Mouse (Mus musculus) megakaryocyte, embryonic 14.5 days (primary cell): Measurements from ENCODE around the gene Mapre3. TPM values are rescaled to one million over a fixed set of nuclear protein-coding genes. Genes with fewer than 3 reads are reported as not detected.

ENCODE experiments used
- H3K27me3 ChIP-seq: replicated peaks from 2 replicates; pipeline ENCODE3; 2012; ENCODE audit warnings: inconsistent platforms
- H3K36me3 ChIP-seq: replicated peaks from 2 replicates; pipeline ENCODE3; 2012; ENCODE audit warnings: low read length, inconsistent platforms, mixed read lengths
- H3K4me1 ChIP-seq: 2 replicates; pipeline ENCODE4 v1.6.1; 2012; ENCODE audit warnings: inconsistent platforms
- H3K4me3 ChIP-seq: replicated peaks from 2 replicates; pipeline ENCODE3; 2012; ENCODE audit warnings: moderate library complexity, mild to moderate bottlenecking, inconsistent platforms
- H3K9me3 ChIP-seq: 2 replicates; pipeline ENCODE4 v1.6.1; 2012; ENCODE audit warnings: inconsistent platforms
- FLI1 ChIP-seq: IDR thresholded peaks from 2 replicates; pipeline ENCODE4 v1.6.1; 2012; ENCODE audit warnings: low read length, inconsistent platforms, mixed read lengths
- GATA1 ChIP-seq: IDR thresholded peaks from 3 replicates; pipeline ENCODE4 v1.6.1; 2012; ENCODE audit warnings: mixed read lengths, low read length, inconsistent platforms, borderline replicate concordance
- polyA plus RNA-seq: library from polyadenylated mRNA; stranded (reverse); fragments of >175 nt; gene quantifications from 2 replicates; pipeline ENCODE4 v1.2.3, GENCODE M21; 2012; ENCODE audit warnings: low replicate concordance; ENCODE audit not compliant: insufficient read depth

Gene Mapre3
- polyA plus RNA-seq, 1 experiment: 2.1 TPM

DNA sequence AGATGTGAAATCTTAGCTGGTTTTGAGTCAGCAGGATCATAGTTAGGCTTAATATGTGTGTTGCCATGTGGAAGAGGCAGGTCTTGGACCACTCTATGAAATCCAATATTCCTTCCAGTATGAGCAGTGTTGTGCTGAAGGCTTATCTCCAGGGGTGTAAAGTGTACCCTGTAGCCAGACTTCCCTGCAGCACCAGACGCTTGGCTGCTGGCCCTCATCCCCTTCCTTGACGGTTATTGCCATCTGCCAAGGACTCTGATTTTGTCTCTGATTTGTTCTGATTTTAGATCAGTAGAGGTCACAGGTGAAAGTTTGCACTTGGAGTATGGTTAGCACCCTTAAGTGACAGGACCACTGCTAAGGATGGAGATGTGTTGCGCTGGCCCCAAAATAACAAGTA, 8.7 kb downstream of the Mapre3 start:
- TF ChIP-seq FLI1 (no peak), GATA1 (no peak)
- Histone ChIP-seq H3K36me3 (no peaks in the 10 kb centered on the region), H3K4me3 (no peak overlapping the region), H3K27me3 (peaks cover 63% of the 10 kb centered on the region), H3K4me1 (no peaks in the 10 kb centered on the region; the same call in 1 of the 2 replicates), H3K9me3 (no peaks in the 10 kb centered on the region)

DNA sequence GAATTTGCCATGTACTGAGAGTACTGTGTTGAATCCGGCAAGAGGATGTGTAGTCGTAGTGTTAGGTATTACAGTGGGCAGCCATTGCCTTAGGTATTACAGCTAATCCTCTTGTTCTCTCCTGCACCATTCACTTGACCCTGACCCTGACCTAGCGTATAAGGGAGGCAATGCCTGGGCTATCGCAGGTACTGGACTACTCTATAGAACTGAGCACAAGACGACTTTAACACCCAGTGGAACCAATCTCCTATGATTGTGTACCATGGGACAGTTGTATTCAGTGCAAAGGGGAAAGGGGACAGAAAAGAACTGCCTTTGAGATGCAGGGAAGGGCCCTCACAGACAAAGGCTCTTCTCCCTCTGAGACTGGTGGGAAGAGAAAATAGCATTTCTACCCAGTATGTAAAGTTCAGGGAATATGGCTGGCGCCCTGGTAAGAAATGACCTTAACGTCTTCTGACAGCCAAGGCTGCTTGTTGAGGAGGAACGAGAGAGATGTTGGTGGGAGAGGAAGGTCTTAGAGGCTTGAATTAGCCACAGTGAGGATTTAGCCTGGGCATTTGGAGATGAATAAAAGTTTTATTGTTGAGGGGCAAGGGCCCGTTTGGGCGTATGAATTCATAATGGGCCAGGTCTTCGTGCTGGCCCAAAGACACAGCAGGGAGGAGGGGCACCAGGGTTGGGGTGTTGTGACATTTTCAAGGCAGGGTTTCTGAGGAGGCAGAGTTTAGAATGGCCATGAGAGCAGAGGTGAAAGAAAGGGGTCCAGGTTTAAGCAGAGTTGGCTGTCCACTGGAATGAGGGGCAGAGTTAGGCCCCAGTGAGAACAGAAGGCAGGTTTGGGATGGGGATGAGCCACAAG, 9.9 kb downstream of the Mapre3 start:
- Histone ChIP-seq H3K4me3 (no peak overlapping the region), H3K4me1 (no peaks in the 10 kb centered on the region; the same call in 1 of the 2 replicates)
- TF ChIP-seq FLI1 (no peak), GATA1 (no peak)

DNA sequence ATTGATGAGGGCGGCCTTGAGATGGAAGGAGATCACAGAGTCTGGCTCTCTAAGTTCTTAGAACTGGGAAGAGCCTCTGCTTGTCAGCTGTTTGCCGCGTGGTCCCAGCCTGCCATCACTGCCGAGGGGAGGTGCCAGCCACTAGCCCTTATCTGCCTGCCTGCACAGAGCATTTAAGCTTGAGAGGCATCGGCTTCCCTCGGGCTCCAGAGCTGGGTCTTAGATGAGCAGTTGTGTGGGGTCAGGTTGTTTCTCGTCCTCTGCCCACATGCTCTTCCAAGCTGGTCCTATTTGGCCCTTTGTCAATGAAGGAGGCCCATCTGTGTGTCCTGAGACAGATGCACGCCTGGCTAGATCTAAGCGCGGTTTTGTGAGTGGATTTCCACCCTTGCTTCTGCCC, 10.7 kb downstream of the Mapre3 start:
- peaks cover 51% of the 10 kb centered on the region for H3K27me3 ChIP-seq
- H3K36me3 ChIP-seq: no peaks in the 10 kb centered on the region
- no peak overlapping the region for H3K4me3 ChIP-seq
- H3K9me3 ChIP-seq: no peaks in the 10 kb centered on the region
- no peaks in the 10 kb centered on the region; the same call in 1 of the 2 replicates for H3K4me1 ChIP-seq
- TF ChIP-seq FLI1: no peak
- no peak for TF ChIP-seq GATA1

More for the DNA sequence above, 9.9 kb downstream of the Mapre3 start:
- peaks cover 54% of the 10 kb centered on the region for H3K27me3 ChIP-seq
- H3K9me3 ChIP-seq: no peaks in the 10 kb centered on the region
- no peaks in the 10 kb centered on the region for H3K36me3 ChIP-seq

DNA sequence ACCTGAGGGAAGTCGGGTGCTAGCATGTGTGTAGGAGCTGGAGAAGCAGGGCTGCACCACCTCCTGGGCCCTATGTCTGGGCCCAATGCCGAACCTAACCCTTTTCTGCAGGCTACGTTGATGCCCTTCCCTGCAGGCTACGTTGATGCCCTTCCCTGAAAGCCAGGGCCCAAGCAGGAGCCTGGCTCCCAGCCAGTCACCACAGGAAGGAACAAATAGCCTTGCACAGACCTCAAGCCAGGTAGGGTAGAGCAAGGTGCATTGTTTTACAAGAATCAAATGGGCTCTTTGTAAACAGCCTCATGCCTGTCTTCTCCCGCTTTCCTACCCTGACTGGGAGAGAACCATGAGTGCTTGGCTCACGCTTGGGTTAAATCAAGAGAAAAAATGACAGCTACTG, 11.4 kb downstream of the Mapre3 start:
- Histone ChIP-seq H3K4me1 (no peaks in the 10 kb centered on the region; the same call in 1 of the 2 replicates), H3K27me3 (peaks cover 49% of the 10 kb centered on the region), H3K36me3 (no peaks in the 10 kb centered on the region), H3K9me3 (no peaks in the 10 kb centered on the region), H3K4me3 (no peak overlapping the region)
- TF ChIP-seq GATA1 (no peak), FLI1 (no peak)

DNA sequence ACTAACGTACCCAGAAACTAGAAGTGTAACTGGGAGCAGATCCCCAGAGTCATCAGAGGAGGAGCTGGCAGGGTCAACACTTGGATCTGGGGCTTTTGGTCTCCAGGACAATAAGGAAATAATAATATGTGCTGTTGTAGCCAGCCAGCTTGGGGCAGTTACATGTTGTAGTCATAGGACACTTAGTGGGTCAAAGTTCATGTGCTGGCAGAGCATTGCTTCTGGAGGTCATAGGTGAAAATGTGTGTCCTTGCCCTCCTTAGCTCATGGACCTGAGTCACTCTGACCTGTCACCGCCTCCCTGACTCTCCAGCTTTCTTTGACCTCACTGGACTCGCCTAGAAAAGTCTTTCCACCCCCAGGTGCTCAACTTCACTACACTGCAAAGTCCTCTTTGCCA, 19.0 kb downstream of the Mapre3 start:
- Histone ChIP-seq H3K9me3 (peaks cover 19% of the 10 kb centered on the region), H3K36me3 (no peaks in the 10 kb centered on the region), H3K4me3 (no peak overlapping the region), H3K27me3 (peaks cover 37% of the 10 kb centered on the region), H3K4me1 (no peaks in the 10 kb centered on the region)
- no peak for TF ChIP-seq GATA1
- no peak for TF ChIP-seq FLI1

DNA sequence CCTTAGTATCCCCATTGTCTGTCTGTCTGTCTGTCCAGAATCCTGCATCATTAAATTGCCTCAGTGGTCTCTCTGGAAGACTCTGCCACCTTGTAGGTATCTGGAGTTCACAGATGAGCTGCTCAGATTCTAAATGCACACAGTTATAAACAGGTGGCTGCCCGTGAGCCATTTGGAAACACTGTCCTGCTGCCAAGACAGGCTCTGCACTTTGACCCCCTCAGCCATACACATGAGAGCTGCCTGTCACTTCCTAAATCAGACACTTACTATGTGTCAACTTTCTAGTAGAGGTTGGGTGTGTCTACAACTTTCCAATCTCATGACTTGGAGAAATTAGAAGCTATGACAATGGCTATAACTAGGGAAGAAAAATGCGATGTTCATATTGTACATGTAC, 25.3 kb downstream of the Mapre3 start:
- H3K4me1 ChIP-seq: no peaks in the 10 kb centered on the region
- H3K4me3 ChIP-seq: no peak overlapping the region
- H3K9me3 ChIP-seq: peaks cover 19% of the 10 kb centered on the region
- no peaks in the 10 kb centered on the region for H3K36me3 ChIP-seq
- H3K27me3 ChIP-seq: peaks cover 45% of the 10 kb centered on the region
- TF ChIP-seq GATA1 (no peak), FLI1 (no peak)

DNA sequence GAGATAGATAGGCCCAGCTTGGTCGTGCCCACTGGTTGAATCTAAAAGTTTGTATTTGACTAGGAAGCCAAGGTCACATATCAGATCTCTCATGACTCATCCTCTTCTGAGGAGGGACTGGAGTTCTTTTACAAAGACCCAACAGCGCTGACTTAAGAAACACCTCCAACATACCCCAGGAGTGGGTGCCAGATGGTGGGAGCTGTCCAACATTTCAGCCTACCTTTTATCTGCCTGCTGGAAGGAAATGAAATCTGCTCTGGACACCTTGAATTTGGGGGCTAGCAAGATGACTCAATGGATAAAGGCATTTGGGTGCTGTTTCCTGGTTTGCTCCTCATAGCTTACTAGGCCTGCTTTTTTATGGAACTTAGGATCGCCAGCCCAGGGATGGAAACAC, 27.5 kb downstream of the Mapre3 start:
- no peaks in the 10 kb centered on the region for H3K36me3 ChIP-seq
- H3K4me1 ChIP-seq: no peaks in the 10 kb centered on the region
- peaks cover 10% of the 10 kb centered on the region for H3K9me3 ChIP-seq
- no peak overlapping the region for H3K4me3 ChIP-seq
- peaks cover 51% of the 10 kb centered on the region for H3K27me3 ChIP-seq
- TF ChIP-seq GATA1 (no peak), FLI1 (no peak)

DNA sequence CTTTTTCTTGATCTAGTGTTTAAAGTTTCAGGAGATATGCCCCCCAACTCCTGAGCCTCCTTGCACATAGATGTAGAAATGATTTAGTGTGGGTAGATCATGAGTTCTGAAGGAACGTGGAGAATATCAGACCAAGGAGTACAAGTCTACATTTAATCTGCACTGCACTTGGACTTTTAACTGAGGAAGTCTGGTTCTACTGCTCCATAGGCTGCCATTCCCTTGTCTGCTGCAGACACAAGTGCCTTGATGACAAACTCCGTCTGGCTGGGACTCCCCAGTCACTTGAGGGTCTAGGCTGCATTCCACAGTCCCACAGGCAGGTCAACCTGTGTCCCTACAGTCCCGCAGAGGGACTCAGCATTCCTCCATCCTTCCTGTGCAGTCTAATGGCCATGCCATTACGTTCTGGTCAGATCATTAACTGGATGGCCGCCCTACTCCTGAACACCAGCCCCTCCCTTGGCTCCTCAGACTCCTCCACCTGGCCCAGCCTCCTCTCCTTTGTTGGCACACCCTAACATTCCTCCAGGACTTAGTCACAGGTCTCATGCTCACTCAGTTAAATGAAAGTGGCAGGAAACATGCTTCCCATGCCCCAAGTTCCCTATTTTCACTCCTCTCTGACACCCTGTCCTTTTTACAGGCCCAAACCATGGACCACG, 35.6 kb downstream of the Mapre3 start:
- H3K27me3 ChIP-seq: peaks cover 67% of the 10 kb centered on the region
- H3K4me3 ChIP-seq: peak overlapping the region; percentile 10
- no peaks in the 10 kb centered on the region for H3K36me3 ChIP-seq
- H3K9me3 ChIP-seq: no peaks in the 10 kb centered on the region
- peaks cover 11% of the 10 kb centered on the region; the same call in 1 of the 2 replicates for H3K4me1 ChIP-seq
- no peak for TF ChIP-seq FLI1
- no peak for TF ChIP-seq GATA1

DNA sequence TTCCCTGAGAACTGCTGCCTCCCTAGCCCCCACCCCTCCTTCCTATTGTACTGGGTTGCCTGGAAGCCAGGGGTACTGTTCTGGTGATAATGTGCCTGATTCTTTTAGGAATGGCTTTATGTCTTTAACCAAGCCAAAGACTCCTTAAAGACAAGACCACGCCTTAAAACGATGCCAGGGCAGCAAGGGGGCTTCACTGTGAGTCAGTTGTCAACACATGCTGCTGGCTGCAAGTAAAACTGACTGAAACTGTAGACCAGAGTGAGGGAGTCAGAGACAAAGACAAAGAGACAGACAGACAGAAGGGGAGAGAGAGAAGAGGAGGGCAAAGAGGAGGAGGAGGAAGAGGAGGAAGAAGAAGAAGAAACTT, 36.1 kb downstream of the Mapre3 start:
- H3K9me3 ChIP-seq: no peaks in the 10 kb centered on the region
- H3K4me1 ChIP-seq: peaks cover 11% of the 10 kb centered on the region; the same call in 1 of the 2 replicates
- TF ChIP-seq GATA1 (no peak), FLI1 (no peak)
- peaks cover 69% of the 10 kb centered on the region for H3K27me3 ChIP-seq
- no peak overlapping the region for H3K4me3 ChIP-seq
- H3K36me3 ChIP-seq: no peaks in the 10 kb centered on the region

DNA sequence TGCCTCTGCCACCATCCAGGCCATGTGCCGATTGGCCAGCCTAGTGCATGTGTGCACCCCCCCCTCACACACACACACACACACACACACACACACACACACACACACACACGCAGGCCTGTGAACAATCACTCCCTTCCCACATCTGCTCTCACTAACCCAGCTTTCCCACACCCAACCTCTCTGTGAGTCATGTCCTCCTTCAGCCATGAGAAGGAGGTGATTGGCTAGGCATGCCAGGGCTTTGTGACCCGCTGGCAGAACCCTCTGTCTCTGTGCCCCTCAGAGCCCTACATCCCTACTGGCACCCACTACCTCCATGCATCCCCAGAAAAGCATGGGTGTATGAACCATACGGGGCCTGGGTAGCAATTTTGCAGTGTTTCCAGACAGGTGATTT, 39.1 kb downstream of the Mapre3 start:
- Histone ChIP-seq H3K4me3 (no peak overlapping the region), H3K9me3 (no peaks in the 10 kb centered on the region), H3K36me3 (no peaks in the 10 kb centered on the region), H3K27me3 (peaks cover 76% of the 10 kb centered on the region), H3K4me1 (peaks cover 24% of the 10 kb centered on the region)
- no peak for TF ChIP-seq GATA1
- TF ChIP-seq FLI1: no peak
